In the genomic region with DNA sequence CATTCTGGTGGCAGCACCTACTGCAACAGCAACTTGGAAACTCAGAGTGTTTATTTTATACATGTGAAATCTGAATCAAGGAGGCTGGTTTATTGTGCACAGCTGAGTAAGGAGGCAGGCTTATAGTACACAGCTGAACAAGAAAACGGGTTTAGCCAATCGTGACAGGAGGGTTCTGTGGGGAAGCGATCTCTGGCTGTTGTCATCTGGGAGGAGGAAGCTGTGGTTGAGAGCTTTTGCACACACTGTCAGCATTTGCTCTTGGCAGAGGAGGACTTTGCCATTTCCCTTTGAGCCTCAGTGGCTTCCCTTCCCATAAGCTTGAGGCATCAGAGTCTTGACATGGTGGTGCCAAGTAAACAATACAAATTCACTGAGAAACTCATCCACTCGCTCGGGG, we compare ENCODE assay signal across 10 mouse cellular contexts. TPM values are rescaled to one million over a fixed set of nuclear protein-coding genes. Genes with fewer than 3 reads are reported as not detected.
A peak's percentile ranks its signal among the peaks of the same experiment; 100 is the strongest.
DNase-seq lines count a peak whose midpoint lies in the region; ATAC-seq lines count a peak whose summit lies in the region.
"Had no signal": no experiment of that assay in that cellular context is flagged by ENCODE, and none has a peak within 500 bp of the region (broad histone marks: within the 10 kb centered on the region; RNA-seq: fewer than 3 reads in every experiment).

No protein-coding gene starts in this region.

- H3K4me3 ChIP-seq in embryonic facial prominence, embryonic 14.5 days (ENCODE audit: low read depth, low read length), result no peak overlapping the region
- H3K4me3 ChIP-seq in embryonic facial prominence, embryonic 10.5 days, result no peak overlapping the region
- no peak overlapping the region for H3K4me3 ChIP-seq in forebrain, embryonic 10.5 days

- 65% methylated on average over 5 of the region's 5 CpGs for WGBS in embryonic facial prominence, embryonic 14.5 days
- WGBS in embryonic facial prominence, embryonic 10.5 days, result 83% methylated on average over 5 of the region's 5 CpGs
- WGBS in forebrain, embryonic 10.5 days, result 79% methylated on average over 5 of the region's 5 CpGs

- ATAC-seq in embryonic facial prominence, embryonic 14.5 days (ENCODE audit: low read depth), result no peak
- peak; percentile 44; the same call in 1 of the 2 replicates for ATAC-seq in megakaryocyte-erythroid progenitor cell, adult 5-6 weeks (replicated peaks; ENCODE audit: low FRiP score, low TSS enrichment, poor library complexity, severe bottlenecking)
- ATAC-seq: intestine, postnatal 0 days had no signal

- H3K9ac ChIP-seq in embryonic facial prominence, embryonic 14.5 days (ENCODE audit: low read depth, low read length), result no peak overlapping the region

- H3K36me3 ChIP-seq in embryonic facial prominence, embryonic 14.5 days (ENCODE audit: control insufficient read depth, insufficient read depth, low read length), result no peaks in the 10 kb centered on the region
- H3K36me3 ChIP-seq in embryonic facial prominence, embryonic 10.5 days (replicated peaks), result no peaks in the 10 kb centered on the region
- no peaks in the 10 kb centered on the region for H3K36me3 ChIP-seq in forebrain, embryonic 10.5 days (replicated peaks)

- H3K27me3 ChIP-seq in embryonic facial prominence, embryonic 14.5 days (replicated peaks; ENCODE audit: control insufficient read depth, insufficient read depth, low read length), result no peaks in the 10 kb centered on the region
- H3K27me3 ChIP-seq in embryonic facial prominence, embryonic 10.5 days (replicated peaks; ENCODE audit: low read depth, poor library complexity, severe bottlenecking), result no peaks in the 10 kb centered on the region
- no peaks in the 10 kb centered on the region for H3K27me3 ChIP-seq in forebrain, embryonic 10.5 days (ENCODE audit: poor library complexity, severe bottlenecking)

- H3K9me3 ChIP-seq in embryonic facial prominence, embryonic 14.5 days (ENCODE audit: control insufficient read depth, low read length), result no peaks in the 10 kb centered on the region
- no peaks in the 10 kb centered on the region for H3K9me3 ChIP-seq in embryonic facial prominence, embryonic 10.5 days
- no peaks in the 10 kb centered on the region for H3K9me3 ChIP-seq in forebrain, embryonic 10.5 days

- H3K4me1 ChIP-seq in embryonic facial prominence, embryonic 14.5 days (ENCODE audit: control insufficient read depth, insufficient read depth, low read length), result no peaks in the 10 kb centered on the region
- no peaks in the 10 kb centered on the region for H3K4me1 ChIP-seq in embryonic facial prominence, embryonic 10.5 days
- H3K4me1 ChIP-seq in forebrain, embryonic 10.5 days, result no peaks in the 10 kb centered on the region

- H3K4me2 ChIP-seq in embryonic facial prominence, embryonic 14.5 days (ENCODE audit: low read depth, low read length), result no peak overlapping the region

- DNase-seq in embryonic facial prominence, embryonic 14.5 days (ENCODE audit: low spot score), result peak; percentile 23
- DNase-seq in embryonic facial prominence, embryonic 10.5 days (ENCODE audit: low spot score), result no peak
- DNase-seq in 3134 (ENCODE audit: extremely low read depth, insufficient read length, low spot score), result peak; percentile 14
- peak; percentile 48 for DNase-seq in brain, adult 2 months (ENCODE audit: low read depth, low spot score)
- DNase-seq in right cerebral cortex, postnatal 4 days, result no peak
- no peak for DNase-seq in forebrain, embryonic 10.5 days (ENCODE audit: extremely low spot score, low spot score)
- DNase-seq in neural tube, embryonic 10.5 days (ENCODE audit: extremely low spot score, low spot score), result no peak
- DNase-seq: adrenal gland, postnatal 10 days had no signal

- H3K27ac ChIP-seq in embryonic facial prominence, embryonic 14.5 days (replicated peaks; ENCODE audit: low read depth, low read length), result no peak overlapping the region
- no peak overlapping the region for H3K27ac ChIP-seq in embryonic facial prominence, embryonic 10.5 days (replicated peaks)
- H3K27ac ChIP-seq in forebrain, embryonic 10.5 days, result no peak overlapping the region

RNA-seq across cellular contexts. Expression of a gene that starts 11.0 kb away (rescaled TPM):
- polyA plus RNA-seq in embryonic facial prominence, embryonic 14.5 days (2014; fragmentation: Nextera tagmentation; extraction: Ambion mirVana), result 33.5 and 37.9 TPM in 2 replicates
- polyA plus RNA-seq in embryonic facial prominence, embryonic 10.5 days (2016; fragmentation: Nextera tagmentation; extraction: Ambion mirVana), result 49.3 and 50.7 TPM in 2 replicates
- 0.94 and 2.5 TPM in 2 replicates for total RNA-seq in megakaryocyte-erythroid progenitor cell, adult 5-6 weeks (2014; fragmentation: Nextera tagmentation)
- 1.8 and 2.5 TPM in 2 replicates for total RNA-seq in megakaryocyte-erythroid progenitor cell, adult 5-6 weeks (2017)
- polyA plus RNA-seq in forebrain, embryonic 10.5 days (2016; fragmentation: Nextera tagmentation; extraction: Ambion mirVana), result 57.2 and 59.1 TPM in 2 replicates

Comparison
In these comparisons a context has a peak if more than half of its experiments do, and no peak if none do; other contexts are left out.
1. DNase-seq: peak in embryonic facial prominence, embryonic 14.5 days (single experiment), 3134 (single experiment) and brain, adult 2 months (single experiment); none in embryonic facial prominence, embryonic 10.5 days (single experiment), right cerebral cortex, postnatal 4 days (single experiment), forebrain, embryonic 10.5 days (single experiment) and neural tube, embryonic 10.5 days (single experiment).